Mouse (Mus musculus): ENCODE measurements around the gene S1pr1.

Gene S1pr1

GRCm38 (mm10) chr3:115714671-115715651 lies at the start of gene S1pr1:
Gene S1pr1 (minus strand): TSS chr3:115715072.
- DNase-seq (ENCODE audit: low read depth, low spot score), result no peak

DNA sequence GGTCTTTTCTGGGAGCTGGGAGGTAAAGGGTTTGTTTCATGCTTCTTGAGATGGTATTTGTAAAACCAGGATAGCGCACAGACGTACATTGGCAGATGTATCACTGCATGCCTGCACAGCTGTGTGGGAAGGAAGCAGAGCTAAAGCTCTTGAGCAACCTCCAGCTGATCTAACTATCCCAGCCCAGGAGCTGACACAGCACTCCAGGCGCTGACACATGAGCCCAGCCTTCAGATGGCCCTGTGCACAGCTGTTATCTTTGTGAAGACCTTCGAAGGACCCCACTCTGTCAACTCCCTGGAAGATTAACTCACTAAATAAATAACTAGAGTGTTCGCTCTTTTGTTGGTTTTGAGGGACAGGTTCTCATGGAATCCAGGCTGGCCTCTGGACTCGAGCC lies 48.4 kb upstream of the S1pr1 start:
- DNase-seq (ENCODE audit: low read depth, low spot score), result no peak

DNA sequence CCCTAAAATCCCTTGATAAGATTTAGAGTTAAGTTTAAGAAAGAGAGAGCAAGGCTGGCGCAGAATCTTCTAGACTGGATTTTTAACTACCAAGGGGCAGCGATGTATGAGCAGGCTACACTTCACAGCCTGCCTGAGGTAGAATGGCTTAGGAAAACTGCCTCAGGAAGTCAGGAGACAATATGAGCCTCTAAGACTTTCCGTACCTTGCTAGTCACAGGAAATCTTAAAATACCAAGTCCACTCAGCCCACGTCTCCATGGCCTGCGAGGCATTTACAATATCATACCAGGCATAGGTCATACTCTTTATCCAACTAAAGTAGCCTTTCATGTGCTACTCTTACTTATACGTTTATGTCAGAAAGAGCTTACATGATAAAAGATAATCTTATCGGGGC lies 48.0 kb upstream of the S1pr1 start:
- no peak for DNase-seq (ENCODE audit: low read depth, low spot score)

DNA sequence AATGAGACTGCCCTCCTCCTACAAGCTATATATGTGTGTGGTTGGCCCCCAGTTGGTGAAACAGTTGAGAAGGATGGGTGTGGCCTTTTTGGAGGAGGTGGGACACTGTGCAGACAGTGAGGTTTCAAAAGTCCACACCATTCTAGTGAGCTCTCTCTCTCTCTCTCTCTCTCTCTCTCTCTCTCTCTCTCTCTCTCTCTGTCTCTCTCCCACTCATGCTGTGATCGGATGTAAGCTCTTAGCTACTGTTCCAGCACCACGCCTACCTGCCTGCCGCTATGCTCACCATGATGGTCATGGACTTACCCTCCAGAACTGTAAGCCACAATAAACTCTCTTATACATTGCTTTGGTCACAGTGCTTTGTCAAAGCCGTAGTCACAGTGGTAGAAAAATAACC lies 44.8 kb upstream of the S1pr1 start:
- no peak for DNase-seq (ENCODE audit: low read depth, low spot score)

DNA sequence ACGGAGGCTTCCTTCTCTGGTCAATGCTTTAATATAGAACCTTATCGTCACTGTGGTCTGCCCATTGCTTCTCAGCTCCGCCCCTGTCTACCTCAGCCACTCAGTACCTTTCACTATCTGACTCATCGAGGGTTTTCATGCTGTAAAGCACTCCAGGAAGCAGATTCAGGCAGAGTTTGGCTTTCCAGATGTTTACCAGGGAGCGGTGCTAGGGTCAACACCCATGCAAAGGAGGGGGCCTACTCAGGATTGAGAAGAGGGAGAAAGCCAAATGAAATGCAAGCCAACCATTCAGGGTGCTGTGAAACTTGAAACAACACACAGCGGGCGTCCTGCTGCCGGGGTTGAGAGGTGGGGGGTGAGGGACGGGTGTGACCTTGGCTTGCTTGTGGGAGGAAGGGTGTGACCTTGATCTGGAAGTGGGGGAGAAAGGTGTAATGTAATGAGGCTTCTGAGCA lies 43.6 kb upstream of the S1pr1 start:
- no peak for DNase-seq (ENCODE audit: low read depth, low spot score)

GRCm38 (mm10) chr3:115754466-115754865 lies 39.6 kb upstream of the S1pr1 start:
- no peak for DNase-seq (ENCODE audit: low read depth, low spot score)

- no peak for DNase-seq (ENCODE audit: low read depth, low spot score)
These were observed 35.5 kb upstream of the S1pr1 start for GRCm38 (mm10) chr3:115750369-115750768.

DNA sequence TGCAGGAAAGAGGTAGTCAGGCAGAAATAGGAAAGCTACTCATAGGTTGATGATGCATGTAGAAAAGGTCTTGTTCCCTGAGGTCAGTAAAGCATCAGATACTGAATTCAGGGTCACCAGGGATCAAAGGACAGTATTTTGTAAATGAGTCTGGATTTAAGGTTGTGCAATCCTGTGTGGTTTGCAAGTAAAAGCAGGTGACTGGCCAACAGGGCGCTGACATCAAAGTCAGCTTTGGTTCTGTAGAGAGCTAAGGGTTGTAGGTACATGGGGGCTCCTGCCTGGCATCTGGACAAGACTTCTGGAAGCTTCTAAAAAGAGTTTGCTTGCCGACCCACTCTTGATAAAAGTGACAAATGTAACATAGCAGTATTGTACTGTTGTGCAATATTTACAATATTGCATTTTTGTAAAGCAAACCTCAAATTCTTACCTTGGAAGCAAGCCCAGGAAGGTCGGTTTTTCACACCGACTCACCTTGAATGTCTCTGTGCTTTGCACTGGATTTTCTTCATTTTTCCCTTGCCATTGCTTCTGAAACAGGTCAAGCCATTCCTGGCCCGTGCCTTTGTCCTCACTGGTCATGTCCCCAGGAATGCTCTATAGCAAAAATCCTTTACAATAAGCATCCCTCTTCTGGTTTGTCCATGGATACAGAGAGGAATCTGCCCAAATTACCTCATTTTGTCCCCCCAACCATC lies 33.6 kb upstream of the S1pr1 start:
- no peak for DNase-seq (ENCODE audit: low read depth, low spot score)

GRCm38 (mm10) chr3:115746511-115746910 lies 31.6 kb upstream of the S1pr1 start:
- DNase-seq (ENCODE audit: low read depth, low spot score), result no peak

DNA sequence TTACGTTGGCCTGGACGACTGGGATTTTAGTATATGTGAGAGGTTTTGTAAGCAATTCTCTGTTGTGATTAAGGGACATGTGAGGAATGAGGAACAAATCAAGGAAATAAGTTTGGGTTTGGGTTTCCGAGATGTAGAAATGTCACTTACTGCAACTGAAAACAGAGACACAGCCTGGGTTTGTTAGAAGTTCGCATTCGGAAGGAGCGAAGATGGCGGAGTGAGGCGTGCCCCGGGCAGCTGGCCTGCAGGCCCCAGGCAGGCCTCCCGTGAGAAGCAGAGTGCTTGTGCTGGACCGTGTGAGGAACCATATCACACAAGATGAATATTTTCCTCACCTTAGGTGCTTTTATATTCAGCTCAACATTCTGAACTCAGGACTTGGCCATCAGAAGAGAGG lies 30.2 kb upstream of the S1pr1 start:
- no peak for DNase-seq (ENCODE audit: low read depth, low spot score)

DNA sequence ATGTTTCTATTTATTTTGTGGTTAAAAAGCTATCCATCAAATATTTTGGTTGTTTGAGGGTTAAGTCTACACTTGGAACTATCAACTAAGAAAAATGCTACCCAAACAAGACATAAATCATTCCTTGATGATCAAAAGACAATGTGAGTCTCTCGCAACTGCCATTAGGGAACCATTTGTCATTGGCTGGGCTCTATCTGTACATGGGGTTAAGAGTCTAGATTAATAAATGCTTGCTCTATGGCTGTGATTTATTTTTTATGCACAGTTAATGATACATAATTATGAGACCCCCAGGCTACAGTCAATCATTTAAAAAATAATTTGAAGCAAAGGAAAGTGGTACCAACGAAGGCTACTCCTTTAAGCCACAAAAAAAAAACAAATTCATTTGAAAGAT lies 23.7 kb upstream of the S1pr1 start:
- no peak for DNase-seq (ENCODE audit: low read depth, low spot score)

DNA sequence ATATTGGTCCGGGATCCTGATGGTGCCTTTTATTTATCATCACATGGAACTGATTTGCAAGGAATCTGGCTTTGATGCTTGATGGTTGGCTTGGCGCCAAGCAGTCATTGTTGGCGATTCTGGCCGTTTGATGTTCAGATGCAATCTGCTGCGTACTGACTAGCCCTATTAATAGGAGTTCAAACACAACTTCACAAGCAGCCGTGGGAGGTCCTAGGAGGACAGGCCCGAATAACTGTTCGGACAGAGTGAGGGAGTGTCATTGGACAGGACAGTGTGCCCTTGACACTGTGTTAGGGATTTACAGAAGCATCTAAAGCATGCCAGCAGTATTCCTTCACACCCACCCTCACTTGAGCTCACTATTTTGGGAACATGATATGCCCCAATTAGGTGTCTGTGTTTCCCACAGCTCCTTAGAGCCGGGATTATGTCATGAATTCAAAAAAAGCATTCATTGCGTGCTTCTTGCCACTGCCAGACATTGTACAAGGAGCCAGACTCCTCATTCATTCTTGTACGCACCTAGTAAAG lies 23.0 kb upstream of the S1pr1 start:
- DNase-seq (ENCODE audit: low read depth, low spot score), result no peak

DNA sequence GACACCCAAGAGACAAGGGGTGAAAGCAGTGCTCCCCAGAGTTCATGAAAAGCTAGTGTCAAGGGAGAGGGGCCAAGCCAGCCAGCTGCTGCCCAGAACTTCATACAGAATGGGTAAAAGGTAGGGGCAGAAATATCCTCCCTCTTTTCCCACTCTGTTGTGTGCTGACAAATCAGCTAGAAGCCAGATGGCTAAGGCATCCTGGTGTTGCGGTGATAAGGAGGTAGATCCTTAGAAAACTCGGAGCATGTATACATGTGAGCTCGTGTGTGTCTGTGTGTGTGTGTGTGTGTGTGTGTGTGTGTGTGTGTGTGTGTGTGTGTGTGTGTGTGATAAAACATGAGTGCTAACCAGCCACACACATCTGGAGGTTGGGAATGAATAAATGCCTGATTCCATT lies 20.7 kb upstream of the S1pr1 start:
- DNase-seq (ENCODE audit: low read depth, low spot score), result no peak

- no peak for DNase-seq (ENCODE audit: low read depth, low spot score)
These were observed 20.0 kb upstream of the S1pr1 start for GRCm38 (mm10) chr3:115734841-115735240.

DNA sequence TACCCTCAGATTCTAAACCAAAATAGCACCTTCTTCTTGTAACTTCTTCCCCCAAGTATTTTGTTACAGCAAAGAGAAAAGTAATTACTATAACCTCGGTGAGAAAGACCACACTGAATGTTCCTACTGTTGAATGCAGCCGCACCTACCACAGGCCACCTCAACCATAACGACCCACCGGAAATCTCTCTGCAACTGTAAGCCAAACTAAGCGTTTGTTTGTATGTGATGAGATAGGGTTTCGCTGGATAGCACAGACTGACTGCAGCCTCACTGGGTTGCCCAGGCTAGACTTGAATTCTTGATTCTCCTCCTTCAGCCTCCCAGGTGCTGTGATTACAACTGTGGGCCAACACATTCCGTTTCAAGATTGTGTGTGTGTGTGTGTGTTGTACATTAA lies 15.5 kb upstream of the S1pr1 start:
- no peak for DNase-seq (ENCODE audit: low read depth, low spot score)

- no peak for DNase-seq (ENCODE audit: low read depth, low spot score)
These were observed 14.3 kb upstream of the S1pr1 start for GRCm38 (mm10) chr3:115729187-115729586.

DNA sequence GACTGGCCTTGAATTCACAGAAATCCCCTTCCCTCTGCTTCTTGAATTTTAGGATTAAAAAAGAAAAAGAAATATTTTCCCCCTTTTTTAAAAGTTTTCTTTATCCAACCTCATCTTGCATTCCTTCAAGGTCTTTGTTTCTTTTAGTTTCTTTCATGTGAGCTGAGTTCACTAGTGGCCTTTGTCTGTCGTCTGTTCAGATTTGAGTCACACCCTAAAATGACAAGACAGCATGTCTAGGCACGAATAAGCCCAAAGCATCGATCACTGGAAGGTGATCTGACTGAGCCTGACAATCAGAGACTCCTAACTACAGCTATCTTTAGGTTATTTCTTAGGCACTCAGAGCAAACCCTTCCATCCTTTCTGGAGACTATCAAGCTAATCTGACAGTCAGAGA lies 13.3 kb upstream of the S1pr1 start:
- no peak for DNase-seq (ENCODE audit: low read depth, low spot score)

DNA sequence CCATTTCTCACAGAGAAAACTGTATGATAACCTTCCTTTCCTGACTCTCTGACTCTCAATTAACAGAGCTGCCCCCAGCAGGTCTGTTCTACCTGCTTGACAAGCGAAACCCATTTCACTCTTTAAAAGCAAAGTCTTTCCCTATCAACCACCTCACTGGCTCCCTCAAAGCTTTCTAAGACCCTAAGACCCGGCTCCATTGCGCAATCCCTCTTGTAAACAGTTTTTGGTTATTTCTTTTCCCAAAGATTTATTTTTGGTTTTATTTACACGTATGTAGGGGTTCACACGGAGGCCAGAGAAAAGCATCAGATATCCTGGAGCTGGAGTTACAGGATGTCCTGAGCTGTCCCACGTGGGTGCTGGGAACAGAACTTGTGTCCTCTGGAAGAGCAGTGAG lies 4.0 kb upstream of the S1pr1 start:
- DNase-seq (ENCODE audit: low read depth, low spot score), result no peak

- no peak for DNase-seq (ENCODE audit: low read depth, low spot score)
These were observed 1.1 kb upstream of the S1pr1 start for GRCm38 (mm10) chr3:115715900-115716515.

DNA sequence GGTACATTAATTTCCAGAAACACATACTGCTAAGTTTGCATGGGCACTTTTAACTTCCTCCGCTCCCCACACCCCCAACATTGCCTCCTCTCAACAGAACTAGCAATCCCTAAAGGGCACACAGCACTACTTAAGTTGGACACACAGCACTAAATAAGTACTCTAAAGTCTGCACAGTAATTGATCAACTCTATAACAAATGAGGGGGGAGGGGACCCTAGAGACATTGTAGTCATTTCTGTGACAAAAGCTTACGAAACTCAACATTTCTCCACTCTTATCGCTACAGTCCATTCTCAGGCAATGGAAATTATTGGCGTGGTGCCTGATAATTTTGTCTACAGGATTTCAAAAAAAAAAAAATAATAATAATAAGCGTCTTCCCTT lies 830 bp downstream of the S1pr1 start:
- DNase-seq (ENCODE audit: low read depth, low spot score), result no peak

DNA sequence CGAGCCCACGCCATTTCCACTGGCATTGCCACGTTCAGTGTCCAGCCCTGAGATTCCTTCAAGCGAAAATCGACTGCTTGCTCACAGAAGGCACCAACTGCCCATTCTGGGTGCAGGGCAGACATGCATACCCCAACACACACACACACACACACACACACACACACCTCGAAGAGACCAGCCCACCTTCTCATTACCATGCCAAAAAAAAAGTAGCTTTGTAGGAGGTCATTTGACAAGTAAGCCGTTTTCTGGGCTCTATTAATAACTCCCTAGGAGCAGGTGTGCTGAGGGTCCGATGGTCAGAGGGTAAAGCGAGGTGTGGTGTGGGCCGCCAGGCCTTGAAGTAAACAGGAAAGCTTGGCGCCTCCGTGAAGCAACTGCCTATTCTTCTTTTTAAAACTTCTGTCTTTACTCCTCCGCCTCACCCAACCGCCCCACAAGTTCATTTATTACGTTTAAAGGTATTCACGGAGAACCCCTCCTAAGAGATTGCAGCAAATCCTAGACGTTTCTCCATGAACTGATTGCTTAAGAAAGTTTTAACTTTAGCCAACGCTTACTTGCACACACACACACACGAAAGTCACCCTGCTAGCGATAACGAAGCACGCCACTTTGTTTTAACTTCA lies 1.3 kb downstream of the S1pr1 start:
- DNase-seq (ENCODE audit: low read depth, low spot score), result no peak

DNA sequence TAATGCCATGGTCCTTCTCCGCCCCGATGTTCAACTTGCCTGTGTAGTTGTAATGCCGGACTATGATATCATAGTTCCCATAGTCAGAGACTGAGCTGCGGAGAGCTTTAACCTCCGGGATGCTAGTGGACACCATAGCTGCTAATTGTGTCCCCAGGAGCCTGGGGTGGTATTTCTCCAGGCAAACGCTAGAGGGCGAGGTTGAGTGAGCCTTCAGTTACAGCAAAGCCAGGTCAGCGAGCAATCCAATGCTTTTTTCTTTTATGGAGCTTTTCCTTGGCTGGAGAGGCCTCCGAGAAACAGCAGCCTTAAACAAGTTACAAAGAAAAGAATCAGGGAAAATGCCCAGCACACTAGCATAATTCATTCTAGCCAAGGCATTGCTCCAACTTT lies 2.1 kb downstream of the S1pr1 start:
- DNase-seq (ENCODE audit: low read depth, low spot score), result no peak

All from retina, adult 2 months (tissue).